Mouse (Mus musculus): ENCODE measurements around the gene Gm5941.
"Not testable (repeated sequence)": the region's sequence is repeated elsewhere in the genome, so short reads cannot be mapped to it uniquely, and the experiment has no call there.

The Gm5941 gene

GRCm38 (mm10) chrX:92489649-92490048 lies at the start of gene Gm5941:
Gene Gm5941 (plus strand): TSS chrX:92489949.
- not testable (repeated sequence) for DNase-seq (ENCODE audit: extremely low spot score, low spot score)

- DNase-seq (ENCODE audit: extremely low spot score, low spot score) = no peak
These were observed 29.3 kb upstream of the Gm5941 start for GRCm38 (mm10) chrX:92460496-92460895.

DNA sequence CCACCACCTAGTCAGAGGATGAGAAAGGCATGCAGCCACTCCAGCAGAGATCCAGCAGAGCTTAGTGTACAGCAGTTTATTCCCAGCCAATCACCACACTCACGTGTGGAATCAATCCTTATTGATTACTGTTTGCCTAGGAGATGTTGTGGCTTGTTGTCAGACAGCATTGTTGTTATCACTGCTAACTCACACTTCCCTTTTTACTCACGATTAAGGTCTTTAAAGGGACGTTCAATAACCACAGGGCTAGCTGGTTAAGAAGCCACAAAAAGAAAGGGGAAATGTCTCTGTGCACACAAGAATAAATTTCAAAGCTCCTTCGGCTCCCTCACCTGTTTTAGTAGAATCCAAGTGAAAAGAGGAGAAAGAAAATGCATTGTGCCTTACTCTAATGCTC lies 25.0 kb upstream of the Gm5941 start:
- no peak for DNase-seq (ENCODE audit: extremely low spot score, low spot score)

- no peak for DNase-seq (ENCODE audit: extremely low spot score, low spot score)
These were observed 8.5 kb downstream of the Gm5941 start for GRCm38 (mm10) chrX:92498254-92498653.

- no peak for DNase-seq (ENCODE audit: extremely low spot score, low spot score)
These were observed 38.1 kb downstream of the Gm5941 start for GRCm38 (mm10) chrX:92527826-92528225.
